Mouse (Mus musculus) neutrophil, adult 65 days (primary cell): ENCODE measurements around the gene 1700034J05Rik. TPM values are rescaled to one million over a fixed set of nuclear protein-coding genes. Genes with fewer than 3 reads are reported as not detected.

Experiments used
- total RNA-seq: library from RNA; stranded (reverse); gene quantifications from 2 replicates; pipeline ENCODE4 v1.2.4, GENCODE M21; 2023

The 1700034J05Rik gene
- not detected in 2 replicates for total RNA-seq

GRCm38 (mm10) chr6:146954258-146954657 lies at the start of gene 1700034J05Rik:
Gene 1700034J05Rik (minus strand): TSS chr6:146954422.

Other genes starting within 250 kb of the 1700034J05Rik start
- 10.5 and 11.1 TPM in 2 replicates for gene Stk38l, start 229.4 kb downstream of the 1700034J05Rik start, total RNA-seq
- gene Arntl2, start 158.4 kb downstream of the 1700034J05Rik start, total RNA-seq = not detected in 2 replicates
- not detected in 2 replicates for gene Smco2, start 104.3 kb downstream of the 1700034J05Rik start, total RNA-seq
- 2.2 and 6.7 TPM in 2 replicates for gene Ppfibp1, start 65.9 kb downstream of the 1700034J05Rik start, total RNA-seq
- not detected in 2 replicates for gene Rep15, start 78.2 kb upstream of the 1700034J05Rik start, total RNA-seq
- gene Mrps35, start 88.3 kb upstream of the 1700034J05Rik start, total RNA-seq = 14.1 and 21.9 TPM in 2 replicates
- gene Mansc4, start 132.6 kb upstream of the 1700034J05Rik start, total RNA-seq = not detected in 2 replicates
- gene Klhl42, start 137.0 kb upstream of the 1700034J05Rik start, total RNA-seq = 3.0 and 4.6 TPM in 2 replicates